Mouse (Mus musculus): ENCODE data around the gene Mrpl30.

Gene Mrpl30

GRCm38 (mm10) chr1:37890025-37890652, at the start of gene Mrpl30, which contains the start of gene Mitd1:
TSS of gene Mrpl30 (plus strand) at chr1:37890477.
TSS of gene Mitd1 (minus strand) at chr1:37890411.
- DNase-seq (ENCODE audit: low spot score), result peak; percentile 40

- DNase-seq (ENCODE audit: low spot score), result no peak
Observed at GRCm38 (mm10) chr1:37846878-37847277, 43.4 kb upstream of the Mrpl30 start.

- DNase-seq (ENCODE audit: low spot score), result no peak
Observed at GRCm38 (mm10) chr1:37850696-37851095, 39.6 kb upstream of the Mrpl30 start.

GRCm38 (mm10) chr1:37864511-37865400, 25.5 kb upstream of the Mrpl30 start:
- DNase-seq (ENCODE audit: low spot score), result peak; percentile 96

- DNase-seq (ENCODE audit: low spot score), result no peak
Observed at GRCm38 (mm10) chr1:37865401-37866215, 24.7 kb upstream of the Mrpl30 start.

- DNase-seq (ENCODE audit: low spot score), result no peak
Observed at GRCm38 (mm10) chr1:37866286-37866685, 24.0 kb upstream of the Mrpl30 start, which contains the start of gene Tsga10. TSS of gene Tsga10 (minus strand) at chr1:37866429.

- no peak for DNase-seq (ENCODE audit: low spot score)
Observed at GRCm38 (mm10) chr1:37867056-37867455, 23.2 kb upstream of the Mrpl30 start.

- no peak for DNase-seq (ENCODE audit: low spot score)
Observed at GRCm38 (mm10) chr1:37867684-37868322, 22.5 kb upstream of the Mrpl30 start.

- no peak for DNase-seq (ENCODE audit: low spot score)
Observed at GRCm38 (mm10) chr1:37868640-37869039, 21.6 kb upstream of the Mrpl30 start.

GRCm38 (mm10) chr1:37869362-37869761, 20.9 kb upstream of the Mrpl30 start:
- DNase-seq (ENCODE audit: low spot score), result no peak

- no peak for DNase-seq (ENCODE audit: low spot score)
Observed at GRCm38 (mm10) chr1:37871704-37872103, 18.6 kb upstream of the Mrpl30 start, which contains the start of gene Lipt1. TSS of gene Lipt1 (plus strand) at chr1:37871738.

GRCm38 (mm10) chr1:37872131-37873067, 17.9 kb upstream of the Mrpl30 start:
- DNase-seq (ENCODE audit: low spot score), result no peak

GRCm38 (mm10) chr1:37873157-37873556, 17.1 kb upstream of the Mrpl30 start:
- DNase-seq (ENCODE audit: low spot score), result no peak

GRCm38 (mm10) chr1:37877736-37878460, 12.4 kb upstream of the Mrpl30 start:
- no peak for DNase-seq (ENCODE audit: low spot score)

- no peak for DNase-seq (ENCODE audit: low spot score)
Observed at GRCm38 (mm10) chr1:37883411-37883810, 6.9 kb upstream of the Mrpl30 start.

GRCm38 (mm10) chr1:37884451-37884850, 5.8 kb upstream of the Mrpl30 start:
- DNase-seq (ENCODE audit: low spot score), result no peak

- no peak for DNase-seq (ENCODE audit: low spot score)
Observed at GRCm38 (mm10) chr1:37889206-37889605, 1.1 kb upstream of the Mrpl30 start.

GRCm38 (mm10) chr1:37891400-37891799, 1.1 kb downstream of the Mrpl30 start:
- DNase-seq (ENCODE audit: low spot score), result no peak

GRCm38 (mm10) chr1:37894606-37895005, 4.3 kb downstream of the Mrpl30 start:
- DNase-seq (ENCODE audit: low spot score), result no peak

- no peak for DNase-seq (ENCODE audit: low spot score)
Observed at GRCm38 (mm10) chr1:37899816-37900215, 9.5 kb downstream of the Mrpl30 start.

Measured in urinary bladder, postnatal 10 days (tissue).